Mouse (Mus musculus): Measurements from ENCODE around the gene Intu. TPM values are rescaled to one million over a fixed set of nuclear protein-coding genes. Genes with fewer than 3 reads are reported as not detected.
A peak's percentile ranks its signal among the peaks of the same experiment; 100 is the strongest.

Gene Intu
- polyA plus RNA-seq, 1 experiment from 2014 or later, result 4.2 TPM

DNA sequence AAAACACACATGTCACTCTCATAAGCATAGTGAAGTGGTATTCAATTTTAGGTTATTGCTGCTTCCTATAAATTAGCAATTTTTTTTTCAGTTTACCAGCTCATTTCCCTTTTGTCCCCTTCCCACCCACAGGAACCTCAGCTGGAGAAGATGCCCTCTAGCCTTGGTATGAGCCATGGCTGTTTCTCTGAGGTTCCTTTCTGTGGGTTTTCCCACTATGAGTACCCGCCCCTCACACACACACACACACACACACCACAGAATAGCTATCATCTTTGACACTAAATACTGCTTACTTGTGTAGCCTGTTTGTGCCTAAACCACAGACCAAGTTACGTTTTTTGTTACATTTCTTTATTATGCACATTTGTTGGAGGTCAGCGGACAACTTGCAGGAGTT is 138.3 kb downstream of the Intu start:
- WGBS, result 92% methylated on average over 3 of the region's 3 CpGs

DNA sequence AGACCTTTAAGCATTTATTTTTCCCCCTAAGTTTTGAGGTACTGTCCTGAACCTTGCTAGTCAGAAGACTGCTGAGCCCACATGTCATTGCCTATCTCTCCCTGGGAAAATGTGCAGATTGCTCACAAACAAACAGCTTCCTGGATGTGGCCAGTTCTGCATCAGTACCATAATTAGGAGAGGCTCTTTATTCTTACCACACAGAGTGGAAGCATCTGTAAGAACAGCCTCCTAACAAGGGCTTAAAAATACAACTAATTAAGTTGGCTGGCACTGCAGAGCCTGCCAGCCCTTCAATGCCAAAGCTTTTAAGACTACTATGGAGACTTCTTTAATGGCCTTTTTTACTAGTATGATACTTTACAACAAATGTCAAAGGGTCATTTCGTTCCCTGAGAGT is 142.4 kb downstream of the Intu start:
- Histone ChIP-seq H3K4me1 (peaks cover 17% of the 10 kb centered on the region), H3K27ac (no peak overlapping the region), H3K4me3 (no peak overlapping the region), H3K27me3 (ENCODE audit: insufficient read depth, poor library complexity, severe bottlenecking) (no peaks in the 10 kb centered on the region), H3K9me3 (no peaks in the 10 kb centered on the region), H3K36me3 (no peaks in the 10 kb centered on the region)
- 82% methylated on average over 1 of the region's 1 CpGs for WGBS
- DNase-seq (ENCODE audit: low spot score), result no peak

More for the DNA sequence above, 138.3 kb downstream of the Intu start:
- H3K4me3 ChIP-seq, result no peak overlapping the region
- H3K27me3 ChIP-seq (ENCODE audit: insufficient read depth, poor library complexity, severe bottlenecking), result no peaks in the 10 kb centered on the region
- H3K36me3 ChIP-seq, result peaks cover 11% of the 10 kb centered on the region; the same call in 1 of the 2 replicates
- no peak for DNase-seq (ENCODE audit: low spot score)
- H3K9me3 ChIP-seq, result no peaks in the 10 kb centered on the region
- H3K4me1 ChIP-seq, result peaks cover 4% of the 10 kb centered on the region; the same call in 1 of the 2 replicates
- H3K27ac ChIP-seq, result no peak overlapping the region

DNA sequence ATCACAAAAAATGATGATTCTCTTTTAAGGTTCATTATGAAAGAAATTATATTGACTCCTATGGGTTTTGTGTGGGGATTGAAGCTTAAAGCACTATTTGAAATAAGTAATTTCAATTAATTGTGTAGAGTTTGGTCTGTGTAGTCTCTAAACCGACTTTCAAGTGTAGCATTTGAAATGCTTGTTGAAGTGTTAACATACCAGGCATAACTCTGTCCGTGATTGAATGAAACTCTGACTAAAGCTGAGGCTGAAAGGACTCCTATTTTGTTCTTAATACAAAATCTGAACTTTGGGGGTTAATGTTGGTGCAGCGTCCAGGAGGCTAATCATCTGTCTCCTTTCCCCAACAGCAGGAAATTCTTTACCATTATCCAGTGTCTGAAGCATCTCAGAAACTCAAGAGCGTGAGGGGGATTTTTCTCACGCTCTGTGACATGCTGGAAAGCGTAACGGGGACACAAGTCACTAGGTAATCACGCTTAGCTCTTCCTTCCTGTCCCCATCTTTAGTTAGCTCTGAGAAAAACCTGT is 143.9 kb downstream of the Intu start:
- Histone ChIP-seq H3K27ac (peak overlapping the region; percentile 11; the same call in 1 of the 2 replicates), H3K4me1 (peaks cover 13% of the 10 kb centered on the region), H3K27me3 (ENCODE audit: insufficient read depth, poor library complexity, severe bottlenecking) (no peaks in the 10 kb centered on the region), H3K4me3 (peak overlapping the region; percentile 19), H3K36me3 (no peaks in the 10 kb centered on the region), H3K9me3 (no peaks in the 10 kb centered on the region)
- WGBS, result 13% methylated on average over 8 of the region's 8 CpGs
- DNase-seq (ENCODE audit: low spot score), result no peak

DNA sequence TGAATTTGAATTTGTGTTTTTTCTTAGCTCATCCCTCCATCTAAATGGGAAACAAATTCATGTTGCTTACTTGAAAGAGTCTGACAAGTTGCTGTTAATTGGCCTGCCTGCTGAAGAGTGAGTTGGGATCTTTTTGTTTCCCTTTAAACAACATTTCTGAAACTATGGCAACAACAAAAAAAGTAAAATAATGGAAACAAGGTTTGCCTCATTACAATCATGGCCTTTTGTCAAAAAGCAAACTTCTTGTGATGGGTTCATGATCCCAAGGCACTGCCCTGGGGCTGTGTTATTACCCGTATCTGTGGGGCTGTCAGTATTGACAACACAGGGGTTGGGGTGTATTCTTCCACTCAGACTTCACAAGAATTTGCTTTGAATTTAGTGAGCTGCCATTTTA is 147.8 kb downstream of the Intu start:
- WGBS, result 79% methylated on average over 1 of the region's 1 CpGs
- no peak for DNase-seq (ENCODE audit: low spot score)
- 0 out of 2 replicates have a peak, but pooled peaks cover 3% of the 10 kb centered on the region for H3K36me3 ChIP-seq

DNA sequence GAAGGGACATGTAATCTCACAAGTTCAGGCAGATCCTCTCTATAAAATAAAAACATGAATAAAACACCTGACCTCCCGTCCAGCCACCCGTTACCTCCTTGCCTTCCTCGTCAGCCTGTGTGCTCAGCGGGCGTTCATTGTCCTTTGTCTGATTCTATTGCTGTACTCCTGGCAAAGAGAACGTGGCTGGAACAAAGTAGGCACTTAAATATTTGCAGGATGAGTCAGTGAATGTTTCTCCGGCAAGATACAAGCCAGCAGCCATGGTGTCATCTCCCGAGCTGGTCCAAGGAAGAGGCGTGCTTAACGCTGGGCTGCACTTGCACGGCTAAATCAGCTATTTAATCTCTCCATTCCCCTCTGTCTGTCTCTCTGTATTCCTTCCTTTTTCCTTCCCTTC is 151.3 kb downstream of the Intu start:
- DNase-seq (ENCODE audit: low spot score), result no peak
- Histone ChIP-seq H3K4me1 (peaks cover 46% of the 10 kb centered on the region), H3K4me3 (0 out of 2 replicates have a peak overlapping the region, but pooled peaks have one; percentile 22), H3K9me3 (no peaks in the 10 kb centered on the region), H3K27ac (peak overlapping the region; percentile 81), H3K36me3 (0 out of 2 replicates have a peak, but pooled peaks cover 3% of the 10 kb centered on the region), H3K27me3 (ENCODE audit: insufficient read depth, poor library complexity, severe bottlenecking) (no peaks in the 10 kb centered on the region)
- WGBS, result 29% methylated on average over 11 of the region's 11 CpGs

More for the DNA sequence above, 147.8 kb downstream of the Intu start:
- no peak overlapping the region for H3K4me3 ChIP-seq
- no peaks in the 10 kb centered on the region for H3K27me3 ChIP-seq (ENCODE audit: insufficient read depth, poor library complexity, severe bottlenecking)
- H3K27ac ChIP-seq, result no peak overlapping the region
- no peaks in the 10 kb centered on the region for H3K9me3 ChIP-seq
- H3K4me1 ChIP-seq, result peaks cover 37% of the 10 kb centered on the region

DNA sequence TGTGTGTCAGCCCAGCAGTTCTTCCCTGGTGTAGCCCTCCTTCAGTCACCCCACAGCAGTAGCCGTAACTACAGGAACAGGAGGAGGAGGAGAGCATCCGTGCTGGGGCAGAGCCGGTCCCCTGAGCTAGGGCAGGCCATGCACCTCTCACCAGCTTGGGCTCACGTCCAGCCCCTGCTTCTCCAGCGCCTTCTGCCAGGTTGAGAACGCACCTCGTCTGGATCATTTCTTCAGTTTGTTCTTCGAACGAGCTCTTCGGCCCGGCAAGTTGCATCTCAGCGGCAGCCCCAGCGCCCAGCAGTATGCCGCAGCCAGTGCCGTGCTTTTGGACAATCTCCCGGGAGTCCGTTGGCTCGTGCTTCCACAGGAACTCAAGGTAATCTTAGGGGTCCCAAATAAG is 152.1 kb downstream of the Intu start:
- peak overlapping the region; percentile 81 for H3K27ac ChIP-seq
- H3K4me1 ChIP-seq, result peaks cover 53% of the 10 kb centered on the region
- no peaks in the 10 kb centered on the region for H3K9me3 ChIP-seq
- H3K27me3 ChIP-seq (ENCODE audit: insufficient read depth, poor library complexity, severe bottlenecking), result no peaks in the 10 kb centered on the region
- WGBS, result 87% methylated on average over 18 of the region's 18 CpGs
- H3K4me3 ChIP-seq, result no peak overlapping the region
- H3K36me3 ChIP-seq, result 0 out of 2 replicates have a peak, but pooled peaks cover 3% of the 10 kb centered on the region
- no peak for DNase-seq (ENCODE audit: low spot score)

DNA sequence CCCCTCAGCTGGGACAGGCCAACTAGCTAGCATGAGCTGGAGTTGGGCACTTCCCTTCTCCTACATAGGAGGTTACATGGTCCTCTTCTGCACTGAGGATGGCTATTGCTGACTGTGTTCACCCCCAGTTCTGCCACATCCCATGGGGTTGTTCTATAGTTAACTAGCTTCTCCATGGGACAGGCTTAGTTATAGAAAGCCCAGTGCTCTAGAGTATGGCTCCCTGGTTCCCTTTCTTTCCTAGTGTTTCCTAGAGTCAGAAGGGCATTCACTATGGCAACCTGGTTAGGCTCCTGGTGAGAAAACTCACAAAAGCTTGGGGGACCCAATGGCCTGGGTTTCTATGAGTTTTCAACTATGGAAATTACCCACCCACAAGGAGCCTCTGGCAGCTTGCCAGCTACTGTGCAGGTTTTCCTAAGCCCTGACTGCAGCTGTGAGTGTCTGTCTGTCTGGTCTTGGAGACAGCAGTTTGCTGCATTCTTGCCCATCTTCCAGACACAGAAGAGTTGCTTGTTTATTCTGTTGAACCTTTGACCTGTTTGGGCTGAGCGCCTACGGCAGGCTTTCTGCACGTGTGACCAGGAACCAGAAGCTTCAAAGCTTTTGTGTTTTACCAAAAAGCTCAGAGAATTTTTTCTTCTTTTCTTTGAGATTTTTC is 154.9 kb downstream of the Intu start:
- 0 out of 2 replicates have a peak, but pooled peaks cover 3% of the 10 kb centered on the region for H3K36me3 ChIP-seq
- H3K27ac ChIP-seq, result 0 out of 2 replicates have a peak overlapping the region, but pooled peaks have one; percentile 3
- no peaks in the 10 kb centered on the region for H3K9me3 ChIP-seq
- peaks cover 46% of the 10 kb centered on the region for H3K4me1 ChIP-seq
- H3K27me3 ChIP-seq (ENCODE audit: insufficient read depth, poor library complexity, severe bottlenecking), result no peaks in the 10 kb centered on the region
- no peak overlapping the region for H3K4me3 ChIP-seq
- WGBS, result 33% methylated on average over 3 of the region's 3 CpGs
- no peak for DNase-seq (ENCODE audit: low spot score)

DNA sequence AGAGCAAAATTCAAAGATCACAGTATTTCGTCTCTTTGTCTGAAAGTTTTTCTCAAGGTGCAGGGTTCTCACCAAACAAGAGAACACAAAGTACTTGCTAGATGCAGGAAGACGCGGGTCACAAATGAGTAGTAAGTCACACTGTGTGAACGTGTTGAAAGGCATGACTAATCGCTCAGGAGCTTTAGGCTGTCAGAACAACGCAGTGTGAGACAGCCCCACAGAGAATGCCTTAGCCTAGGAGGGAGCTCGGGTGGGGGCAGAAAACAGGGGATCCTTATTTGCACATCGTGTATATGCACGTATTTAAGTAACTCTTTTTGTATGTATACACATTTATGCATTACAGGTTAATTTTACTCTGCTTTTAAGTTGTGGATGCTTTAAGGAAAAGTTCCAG is 155.8 kb downstream of the Intu start:
- H3K27me3 ChIP-seq (ENCODE audit: insufficient read depth, poor library complexity, severe bottlenecking), result no peaks in the 10 kb centered on the region
- 0 out of 2 replicates have a peak, but pooled peaks cover 3% of the 10 kb centered on the region for H3K36me3 ChIP-seq
- H3K4me3 ChIP-seq, result no peak overlapping the region
- peak overlapping the region; percentile 2; the same call in 1 of the 2 replicates for H3K27ac ChIP-seq
- H3K9me3 ChIP-seq, result no peaks in the 10 kb centered on the region
- no peak for DNase-seq (ENCODE audit: low spot score)
- H3K4me1 ChIP-seq, result peaks cover 46% of the 10 kb centered on the region
- 26% methylated on average over 9 of the region's 9 CpGs for WGBS

DNA sequence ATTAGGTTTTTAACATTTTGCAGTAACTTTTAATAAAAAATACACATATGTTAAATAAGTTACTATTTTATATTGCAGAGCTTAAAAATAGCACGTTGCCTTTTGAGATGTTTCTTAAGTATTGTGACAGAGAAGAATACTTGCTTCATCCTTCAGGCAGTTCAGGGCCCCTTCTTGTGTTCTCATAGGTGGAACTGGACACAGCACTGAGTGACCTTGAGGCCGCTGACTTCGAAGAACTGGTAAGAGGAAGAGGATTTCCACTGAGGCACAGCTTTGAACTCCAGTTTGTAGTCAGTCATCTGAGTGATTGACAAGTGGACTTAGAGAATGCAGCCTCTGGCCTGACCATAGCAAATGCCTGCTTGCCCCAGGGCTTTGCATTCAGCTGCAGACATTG is 156.5 kb downstream of the Intu start:
- no peaks in the 10 kb centered on the region for H3K9me3 ChIP-seq

DNA sequence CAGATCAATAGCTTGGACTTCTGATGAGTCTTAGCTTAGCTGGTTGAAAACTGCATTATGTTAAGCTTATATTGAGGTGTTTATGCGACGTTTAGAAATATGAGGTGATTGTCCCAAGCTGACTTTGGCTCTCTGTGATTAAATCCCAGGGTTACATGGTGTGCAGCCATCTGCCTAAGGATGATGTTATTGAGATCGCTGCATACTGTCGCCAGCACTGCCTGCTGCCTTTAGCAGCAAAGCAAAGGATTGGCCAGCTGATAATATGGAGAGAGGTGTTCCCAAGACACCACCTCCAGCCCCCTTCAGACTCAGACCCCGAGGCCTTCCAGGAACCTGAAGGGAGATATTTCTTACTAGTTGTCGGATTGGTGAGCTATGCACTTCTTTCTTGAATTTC is 160.5 kb downstream of the Intu start:
- DNase-seq (ENCODE audit: low spot score), result no peak
- no peak overlapping the region for H3K27ac ChIP-seq

More for the DNA sequence above, 156.5 kb downstream of the Intu start:
- peaks cover 38% of the 10 kb centered on the region for H3K4me1 ChIP-seq
- no peak overlapping the region for H3K27ac ChIP-seq
- DNase-seq (ENCODE audit: low spot score), result no peak
- H3K36me3 ChIP-seq, result 0 out of 2 replicates have a peak, but pooled peaks cover 5% of the 10 kb centered on the region
- H3K27me3 ChIP-seq (ENCODE audit: insufficient read depth, poor library complexity, severe bottlenecking), result no peaks in the 10 kb centered on the region
- WGBS, result 65% methylated on average over 3 of the region's 3 CpGs
- H3K4me3 ChIP-seq, result no peak overlapping the region

DNA sequence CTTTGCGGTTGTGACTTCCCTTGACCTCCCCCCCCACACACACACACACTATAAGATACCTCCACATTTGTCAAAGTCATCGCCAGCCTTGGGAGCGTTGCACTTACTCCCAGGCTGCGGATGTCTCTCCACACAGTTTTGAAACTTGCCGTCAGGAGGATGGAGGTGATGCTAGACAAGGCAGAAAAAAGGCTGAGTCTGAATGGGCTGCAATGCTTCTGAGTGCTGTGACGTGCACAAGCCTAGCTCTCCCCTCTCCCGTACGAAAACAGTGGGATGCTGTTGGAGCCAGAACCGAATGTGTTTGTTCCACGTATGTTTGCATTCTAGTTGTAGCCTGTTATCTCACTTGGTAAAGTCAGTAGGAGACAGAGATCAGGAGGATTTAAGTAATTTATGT is 162.3 kb downstream of the Intu start:
- H3K9me3 ChIP-seq, result no peaks in the 10 kb centered on the region
- WGBS, result 56% methylated on average over 10 of the region's 10 CpGs
- no peaks in the 10 kb centered on the region for H3K27me3 ChIP-seq (ENCODE audit: insufficient read depth, poor library complexity, severe bottlenecking)
- peaks cover 14% of the 10 kb centered on the region for H3K4me1 ChIP-seq
- H3K36me3 ChIP-seq, result 0 out of 2 replicates have a peak, but pooled peaks cover 5% of the 10 kb centered on the region
- H3K27ac ChIP-seq, result no peak overlapping the region; the same call in 1 of the 2 replicates
- DNase-seq (ENCODE audit: low spot score), result no peak
- H3K4me3 ChIP-seq, result no peak overlapping the region

More for the DNA sequence above, 160.5 kb downstream of the Intu start:
- H3K9me3 ChIP-seq, result no peaks in the 10 kb centered on the region
- no peak overlapping the region for H3K4me3 ChIP-seq
- 81% methylated on average over 6 of the region's 6 CpGs for WGBS
- no peaks in the 10 kb centered on the region for H3K27me3 ChIP-seq (ENCODE audit: insufficient read depth, poor library complexity, severe bottlenecking)
- 0 out of 2 replicates have a peak, but pooled peaks cover 5% of the 10 kb centered on the region for H3K36me3 ChIP-seq
- H3K4me1 ChIP-seq, result peaks cover 30% of the 10 kb centered on the region

DNA sequence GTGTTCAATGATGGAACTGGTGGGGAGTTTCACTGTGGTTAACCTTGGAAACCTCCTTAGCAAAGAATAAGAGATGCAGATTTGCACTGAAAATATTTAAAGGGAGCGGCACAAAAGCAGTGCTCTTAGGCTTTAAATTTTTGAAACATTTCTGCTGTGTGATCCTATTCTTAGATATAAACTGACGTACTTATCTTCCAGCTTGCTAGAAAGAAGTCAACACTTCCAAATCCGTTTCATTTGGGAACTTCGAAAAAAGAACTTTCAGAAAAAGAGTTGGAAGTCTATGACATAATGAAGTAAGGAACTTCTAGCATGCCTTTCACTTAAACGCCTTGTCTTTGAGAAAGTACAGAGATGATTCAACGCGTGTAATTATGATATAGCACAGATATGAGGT is 162.9 kb downstream of the Intu start:
- H3K27me3 ChIP-seq (ENCODE audit: insufficient read depth, poor library complexity, severe bottlenecking), result no peaks in the 10 kb centered on the region
- no peak overlapping the region; the same call in 1 of the 2 replicates for H3K27ac ChIP-seq
- WGBS, result 61% methylated on average over 7 of the region's 7 CpGs
- H3K9me3 ChIP-seq, result no peaks in the 10 kb centered on the region
- 0 out of 2 replicates have a peak, but pooled peaks cover 7% of the 10 kb centered on the region for H3K36me3 ChIP-seq
- no peak overlapping the region for H3K4me3 ChIP-seq
- peaks cover 14% of the 10 kb centered on the region for H3K4me1 ChIP-seq
- no peak for DNase-seq (ENCODE audit: low spot score)

DNA sequence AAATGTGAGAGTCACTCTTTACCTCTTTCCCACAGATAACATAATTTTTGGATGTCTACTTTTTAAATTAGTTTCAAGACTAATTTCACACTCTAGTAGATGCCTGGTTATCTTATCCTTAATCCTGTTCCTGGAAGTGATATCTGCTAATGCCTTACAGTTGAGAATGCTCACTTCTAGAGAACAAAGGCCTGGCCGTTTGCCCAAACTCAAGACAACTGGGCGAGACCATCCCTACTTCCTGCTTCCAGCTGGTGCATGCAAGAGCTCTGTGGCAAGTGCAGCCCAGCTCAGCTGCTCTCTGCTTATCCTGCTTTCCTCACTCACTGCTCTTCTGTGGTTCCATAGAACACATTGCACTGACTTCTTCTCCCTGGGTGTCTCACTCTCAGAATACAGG is 163.4 kb downstream of the Intu start:
- DNase-seq (ENCODE audit: low spot score), result no peak
- Histone ChIP-seq H3K36me3 (0 out of 2 replicates have a peak, but pooled peaks cover 8% of the 10 kb centered on the region), H3K4me1 (peaks cover 14% of the 10 kb centered on the region), H3K27ac (no peak overlapping the region), H3K27me3 (ENCODE audit: insufficient read depth, poor library complexity, severe bottlenecking) (no peaks in the 10 kb centered on the region), H3K9me3 (no peaks in the 10 kb centered on the region), H3K4me3 (no peak overlapping the region)
- WGBS, result 39% methylated on average over 2 of the region's 2 CpGs
